Mouse (Mus musculus): ENCODE results near the gene Mmp9. TPM values are rescaled to one million over a fixed set of nuclear protein-coding genes. Genes with fewer than 3 reads are reported as not detected.

Mmp9 gene
- total RNA-seq, 2 experiments from 2014 or later: 0.93 to 1.1 TPM

DNA sequence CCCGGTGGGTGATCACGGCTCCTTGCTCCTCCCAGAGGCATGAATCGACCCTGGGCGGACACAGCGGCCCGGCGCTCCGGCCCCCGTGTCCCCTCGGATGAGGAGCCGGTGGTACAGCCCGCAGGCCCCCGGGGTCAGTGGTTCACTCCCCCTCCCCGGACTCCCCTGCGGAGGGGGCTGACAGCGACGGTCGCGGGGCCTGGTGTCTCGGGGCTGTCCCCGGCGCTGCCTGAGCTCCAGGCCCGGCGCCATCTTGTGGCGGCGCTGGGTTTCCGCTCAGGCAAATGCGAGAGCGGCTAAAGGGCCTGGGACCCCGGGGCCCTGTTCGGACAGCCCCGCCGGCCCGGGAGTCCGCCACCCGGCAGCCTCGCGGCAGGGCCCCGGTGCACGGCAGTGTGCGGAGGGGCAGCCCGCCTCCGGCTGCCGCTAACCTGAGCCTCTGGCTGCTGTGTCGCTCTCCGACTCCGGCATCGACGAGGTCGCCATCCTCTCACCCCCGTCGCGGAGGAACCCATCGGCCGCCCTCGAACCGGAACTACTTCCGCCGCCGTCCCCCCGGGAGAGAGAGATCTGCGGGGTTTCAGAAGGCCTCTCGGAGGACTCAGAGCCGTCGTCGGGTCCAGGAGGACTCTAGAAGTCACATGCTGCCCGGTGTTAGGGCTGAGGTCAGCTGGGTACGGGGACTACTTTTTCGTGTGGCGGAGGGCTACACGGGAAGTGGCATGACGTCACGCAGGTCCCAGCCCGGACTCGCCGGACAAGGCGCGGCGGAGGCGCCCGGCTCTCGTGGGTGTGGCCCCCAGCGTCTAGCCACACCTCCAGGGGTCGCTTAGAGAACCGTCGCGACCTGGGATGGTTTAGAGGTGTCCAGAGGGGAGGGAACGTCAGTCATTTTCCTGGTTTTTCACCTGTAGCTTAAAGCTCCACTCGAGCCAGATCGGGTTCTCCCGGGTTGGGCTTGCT lies 29.2 kb upstream of the Mmp9 start, which contains the start of gene Zfp335:
Gene Zfp335, minus strand, starts transcription at position 672 of the 963 bp plus-strand sequence.
- peak; percentile 91 to 93 for DNase-seq (ENCODE audit: low spot score in 2 of 2)

DNA sequence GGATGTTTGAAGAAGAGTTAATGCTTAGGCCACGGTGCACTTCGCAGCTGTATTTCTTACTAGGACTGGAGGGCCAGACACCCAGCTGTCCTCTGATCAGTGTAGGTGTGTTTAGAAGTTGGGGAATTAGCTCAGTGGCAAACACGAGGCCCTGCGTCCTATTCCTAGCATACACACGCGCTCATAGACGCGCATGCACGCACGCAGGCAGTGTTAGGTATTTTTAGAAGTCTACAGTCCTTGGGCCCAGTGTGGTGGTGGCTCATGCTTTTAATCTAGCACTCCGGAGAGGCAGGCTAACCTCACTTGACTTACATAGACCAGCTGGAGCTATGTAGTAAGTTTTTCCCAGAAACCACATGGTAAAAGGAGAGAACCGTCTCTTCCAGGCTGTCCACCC lies 28.4 kb upstream of the Mmp9 start:
- no peak for DNase-seq (ENCODE audit: low spot score in 2 of 2)

GRCm38 (mm10) chr2:164912749-164913427 lies 27.7 kb upstream of the Mmp9 start:
- DNase-seq (ENCODE audit: low spot score in 2 of 2): no peak

DNA sequence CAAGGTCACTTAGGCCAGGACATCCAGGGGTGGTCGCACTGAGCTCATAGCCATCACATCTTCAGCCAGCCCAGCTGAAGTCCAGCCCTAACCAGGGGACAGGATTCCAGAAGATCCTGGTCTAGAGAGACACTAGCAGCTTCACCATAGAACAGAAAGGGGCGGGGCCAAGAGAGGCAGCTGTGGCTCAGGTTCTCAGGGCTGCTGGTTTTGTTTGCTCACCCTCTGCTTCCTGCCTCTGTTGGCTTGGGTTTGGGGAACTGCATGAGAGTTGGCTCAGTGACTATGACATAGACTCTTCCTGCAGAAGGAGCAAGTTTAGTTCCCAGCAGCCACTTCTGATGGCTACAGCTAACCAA lies 27.2 kb upstream of the Mmp9 start:
- DNase-seq (ENCODE audit: low spot score in 2 of 2): peak in 1 of 2 experiments; percentile 49

- no peak for DNase-seq (ENCODE audit: low spot score in 2 of 2)
These were observed 23.8 kb upstream of the Mmp9 start for GRCm38 (mm10) chr2:164916820-164917219.

DNA sequence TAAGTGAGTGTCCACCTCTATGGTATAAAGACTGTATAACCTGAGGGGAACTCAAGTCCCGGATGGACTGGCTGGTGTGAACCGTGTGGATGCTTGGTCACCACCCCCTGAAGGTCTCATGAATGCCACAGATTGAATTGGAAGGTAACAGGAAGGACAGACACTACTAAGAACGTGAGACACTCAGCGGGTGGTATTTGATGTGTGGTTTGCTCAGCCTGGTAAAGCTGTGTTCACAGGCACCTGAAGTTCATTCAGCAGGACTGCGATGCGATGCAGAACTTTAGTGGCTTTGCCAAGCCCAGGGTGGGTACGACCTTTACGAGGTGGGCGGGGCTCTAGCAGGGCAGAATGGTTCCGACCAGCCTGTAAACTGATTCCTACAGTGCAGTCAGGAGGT lies 23.2 kb upstream of the Mmp9 start:
- no peak for DNase-seq (ENCODE audit: low spot score in 2 of 2)

DNA sequence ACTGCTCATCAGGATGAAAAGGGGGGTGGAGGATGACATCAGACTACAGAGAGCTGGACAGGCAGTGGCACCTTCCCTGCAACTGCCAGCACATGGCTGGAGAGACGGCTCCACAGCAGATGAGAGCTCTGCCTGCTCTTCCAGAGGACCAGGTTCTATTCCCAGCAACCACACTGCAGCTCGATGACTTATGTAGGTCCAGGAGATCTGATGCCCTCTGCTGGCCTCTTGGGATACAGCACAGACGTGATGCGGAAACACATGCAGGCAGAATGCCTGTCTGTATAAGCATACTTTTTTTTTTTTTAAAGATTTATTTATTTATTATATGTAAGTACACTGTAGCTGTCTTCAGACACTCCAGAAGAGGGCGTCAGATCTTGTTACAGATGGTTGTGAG lies 22.3 kb upstream of the Mmp9 start:
- DNase-seq (ENCODE audit: low spot score in 2 of 2): no peak

DNA sequence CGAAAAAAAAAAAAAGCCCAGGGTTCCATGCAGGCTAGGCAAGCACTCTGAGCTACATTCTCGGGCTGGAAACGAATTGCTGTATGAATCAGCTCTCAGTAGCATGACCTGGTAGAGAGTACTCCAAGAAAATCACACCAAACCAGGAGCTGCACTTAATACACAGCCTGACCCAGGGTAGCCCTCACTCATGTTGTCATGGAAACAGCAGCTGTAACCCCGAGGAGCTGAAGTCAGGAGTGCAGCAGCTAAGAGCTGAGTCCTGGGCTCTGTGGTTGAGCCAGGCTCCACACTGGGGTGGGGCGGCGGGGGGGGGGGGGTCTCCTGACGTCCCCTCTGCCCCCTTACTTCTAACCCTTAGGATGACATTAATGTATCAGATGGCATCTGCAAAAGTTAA lies 18.6 kb upstream of the Mmp9 start:
- no peak for DNase-seq (ENCODE audit: low spot score in 2 of 2)

DNA sequence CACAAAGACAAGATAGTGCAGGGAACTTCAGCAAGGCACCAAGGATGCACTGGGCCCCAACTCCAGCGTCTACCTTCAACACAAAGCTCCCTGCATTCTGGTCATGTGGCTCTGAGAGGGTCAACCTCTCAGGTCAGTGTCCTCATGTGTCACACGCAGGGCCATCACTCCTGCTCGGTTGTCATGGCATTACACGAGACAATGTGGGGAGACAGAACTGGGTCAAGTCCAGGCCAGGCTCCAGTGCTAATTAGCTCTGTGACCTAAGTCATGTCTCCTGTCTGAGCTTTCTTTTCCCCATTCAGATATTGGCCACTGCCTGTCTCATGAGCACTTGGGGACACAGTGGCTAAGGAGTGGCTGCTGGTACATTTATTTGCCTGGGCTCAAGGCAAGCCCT lies 17.3 kb upstream of the Mmp9 start:
- no peak for DNase-seq (ENCODE audit: low spot score in 2 of 2)

GRCm38 (mm10) chr2:164924100-164924857 lies 16.3 kb upstream of the Mmp9 start:
- DNase-seq (ENCODE audit: low spot score in 2 of 2): peak; percentile 76 to 79

GRCm38 (mm10) chr2:164930706-164931581 lies 9.6 kb upstream of the Mmp9 start:
- peak in 1 of 2 experiments; percentile 36 for DNase-seq (ENCODE audit: low spot score in 2 of 2)

DNA sequence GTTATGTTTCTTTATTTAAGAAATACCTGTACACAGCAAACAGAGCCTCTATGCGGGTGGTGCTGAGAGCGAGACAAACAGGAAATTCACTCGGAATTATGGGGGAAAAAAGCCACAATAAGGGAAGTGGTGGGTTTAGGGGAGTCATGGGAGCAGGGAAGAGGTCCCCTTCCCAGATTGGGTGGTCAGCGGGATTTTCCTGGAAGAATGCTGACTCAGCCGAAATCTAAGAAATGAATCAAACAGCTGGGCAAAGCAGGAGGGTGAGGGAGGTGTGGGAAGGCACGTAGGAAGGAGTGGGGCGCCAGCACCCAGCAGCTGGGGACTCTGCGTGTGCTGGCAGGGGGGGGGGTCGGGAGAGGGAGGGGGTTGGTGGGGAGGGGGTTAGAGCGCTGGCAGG lies 7.0 kb upstream of the Mmp9 start:
- DNase-seq (ENCODE audit: low spot score in 2 of 2): no peak

- DNase-seq (ENCODE audit: low spot score in 2 of 2): no peak
These were observed 4.6 kb upstream of the Mmp9 start for GRCm38 (mm10) chr2:164935991-164936390.

GRCm38 (mm10) chr2:164938146-164939091 lies 2.2 kb upstream of the Mmp9 start:
- no peak for DNase-seq (ENCODE audit: low spot score in 2 of 2)

DNA sequence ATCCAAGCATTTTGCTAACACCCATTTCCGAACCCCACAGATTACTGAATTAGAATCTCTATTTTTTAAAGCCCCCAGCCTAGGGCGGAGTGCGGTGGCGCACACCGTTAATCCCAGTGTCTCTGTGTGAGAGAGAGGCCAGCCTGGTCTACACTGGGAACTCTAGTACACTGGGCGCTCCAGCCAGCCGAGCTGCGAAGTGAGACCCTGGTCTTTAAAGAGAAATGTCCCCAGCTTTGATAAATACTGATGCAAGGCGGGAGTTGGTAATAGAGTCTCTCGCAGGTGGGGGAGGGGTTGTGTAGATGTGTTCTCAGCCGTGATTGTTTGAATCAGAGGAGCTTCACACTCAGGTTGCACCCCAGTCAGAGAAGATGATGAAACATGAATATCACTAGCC lies 1.5 kb upstream of the Mmp9 start:
- DNase-seq (ENCODE audit: low spot score in 2 of 2): no peak

DNA sequence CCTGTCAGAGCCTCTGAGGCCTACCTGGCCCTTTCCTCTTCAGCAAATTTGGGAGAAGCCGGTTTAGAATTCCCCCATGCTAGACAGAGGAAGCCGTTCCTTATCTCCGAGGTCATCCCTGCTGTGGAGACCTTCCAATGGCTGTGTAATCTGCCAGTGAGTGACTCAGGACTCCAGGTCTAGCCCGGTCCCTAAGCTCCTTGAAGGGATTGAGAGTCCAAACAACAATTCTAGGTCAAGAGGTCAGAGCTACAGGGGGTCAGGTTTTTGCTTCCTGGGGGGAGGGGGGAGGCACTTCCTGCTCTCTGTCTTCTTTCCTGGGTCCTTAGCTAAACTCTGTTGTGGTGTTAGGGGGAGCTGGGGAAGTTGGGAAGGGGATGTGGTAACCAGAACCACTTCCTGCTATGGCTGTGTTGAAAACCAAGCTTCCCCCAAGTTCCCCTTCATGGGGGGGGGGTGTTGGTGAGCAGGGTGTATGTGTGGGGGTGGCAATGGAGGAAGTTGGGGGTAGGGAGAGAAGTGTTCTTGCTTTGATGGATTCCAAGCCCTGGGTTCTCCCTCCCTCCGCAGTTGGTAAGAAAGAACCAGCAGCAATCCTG lies 2.2 kb downstream of the Mmp9 start:
- DNase-seq (ENCODE audit: low spot score in 2 of 2): no peak

DNA sequence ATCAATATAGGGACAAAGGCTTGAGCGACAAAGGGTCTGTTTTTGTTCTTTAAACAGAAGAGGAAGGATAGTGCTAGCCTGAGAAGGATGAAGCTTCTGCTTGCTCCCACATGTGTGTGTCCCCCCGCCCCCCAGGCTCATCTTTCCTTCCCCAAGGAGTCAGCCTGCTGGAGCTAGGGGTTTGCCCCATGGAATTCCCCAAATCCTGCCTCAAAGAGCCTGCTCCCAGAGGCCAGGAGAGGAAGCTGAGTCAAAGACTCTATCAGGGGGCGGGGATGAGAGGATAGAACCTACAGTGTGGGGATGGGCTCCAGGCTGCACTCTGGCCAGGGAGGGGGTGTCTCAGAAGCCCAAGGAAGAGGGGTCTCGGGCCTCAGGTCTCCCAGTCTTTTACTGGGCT lies 6.9 kb downstream of the Mmp9 start:
- DNase-seq (ENCODE audit: low spot score in 2 of 2): no peak

DNA sequence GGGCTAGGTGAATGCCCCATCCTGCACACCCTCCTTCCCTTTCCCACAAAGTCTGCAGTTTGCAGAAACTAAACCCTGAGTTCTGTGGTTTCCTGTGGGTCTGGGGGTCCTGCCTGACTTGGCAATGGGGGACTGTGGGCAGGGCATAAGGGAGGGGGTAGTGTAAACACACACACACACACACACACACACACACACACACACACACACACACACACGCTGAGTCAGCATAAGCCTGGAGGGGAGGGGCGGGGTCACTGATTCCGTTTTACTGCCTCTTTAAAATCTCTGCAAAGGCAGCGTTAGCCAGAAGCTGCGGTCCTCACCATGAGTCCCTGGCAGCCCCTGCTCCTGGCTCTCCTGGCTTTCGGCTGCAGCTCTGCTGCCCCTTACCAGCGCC lies 7.3 kb downstream of the Mmp9 start:
- DNase-seq (ENCODE audit: low spot score in 2 of 2): no peak

DNA sequence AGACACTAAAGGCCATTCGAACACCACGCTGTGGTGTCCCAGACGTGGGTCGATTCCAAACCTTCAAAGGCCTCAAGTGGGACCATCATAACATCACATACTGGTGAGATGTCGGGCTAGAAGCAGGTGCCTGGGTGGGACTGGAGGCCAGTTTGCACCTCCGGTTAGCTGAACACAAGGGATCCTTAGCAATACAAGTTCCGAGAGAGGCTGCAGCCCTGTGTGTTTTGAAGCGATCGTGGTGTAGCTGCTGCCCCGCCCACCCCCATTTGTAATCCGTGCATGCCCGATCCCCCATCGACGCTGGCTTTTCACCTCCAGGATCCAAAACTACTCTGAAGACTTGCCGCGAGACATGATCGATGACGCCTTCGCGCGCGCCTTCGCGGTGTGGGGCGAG lies 8.4 kb downstream of the Mmp9 start:
- DNase-seq (ENCODE audit: low spot score in 2 of 2): no peak
